Mouse (Mus musculus) intestine, embryonic 15.5 days (tissue): ENCODE data around the gene Mrgprb1. TPM values are rescaled to one million over a fixed set of nuclear protein-coding genes. Genes with fewer than 3 reads are reported as not detected.
"Not testable (repeated sequence)": the region's sequence is repeated elsewhere in the genome, so short reads cannot be mapped to it uniquely, and the experiment has no call there.

Experiments
- ATAC-seq: fragments of 200-750 bp; cut with Nextera tagmentation; 2 replicates; pipeline ENCODE4 v1.8.0; 2017; ENCODE audit warnings: moderate TSS enrichment, moderate library complexity
- H3K27ac ChIP-seq: fragments of 300-500 bp; sonication (generic); 2 replicates; pipeline ENCODE4 v1.5.1; 2015; ENCODE audit warnings: mild to moderate bottlenecking, inconsistent platforms
- H3K27me3 ChIP-seq: fragments of 300-500 bp; sonication (generic); replicated peaks from 2 replicates; pipeline ENCODE4 v1.6.1; 2015; ENCODE audit warnings: inconsistent platforms
- H3K36me3 ChIP-seq: fragments of 300-500 bp; sonication (generic); 2 replicates; pipeline ENCODE4 v1.6.1; 2015; ENCODE audit warnings: inconsistent platforms
- H3K4me1 ChIP-seq: fragments of 300-500 bp; sonication (generic); replicated peaks from 2 replicates; pipeline ENCODE4 v1.6.1; 2015; ENCODE audit warnings: inconsistent platforms
- H3K4me2 ChIP-seq: fragments of 300-500 bp; sonication (generic); replicated peaks from 2 replicates; pipeline ENCODE4 v1.6.1; 2015; ENCODE audit warnings: mild to moderate bottlenecking, inconsistent platforms
- H3K4me3 ChIP-seq: fragments of 300-500 bp; sonication (generic); replicated peaks from 2 replicates; pipeline ENCODE4 v1.5.1; 2015; ENCODE audit warnings: inconsistent platforms
- H3K9ac ChIP-seq: fragments of 300-500 bp; sonication (generic); 2 replicates; pipeline ENCODE4 v1.6.1; 2015; ENCODE audit warnings: inconsistent platforms
- H3K9me3 ChIP-seq: fragments of 300-500 bp; sonication (generic); 2 replicates; pipeline ENCODE4 v1.6.1; 2016; ENCODE audit warnings: inconsistent platforms
- WGBS: fragments of 180-500 bp; shearing (Covaris S2); methylation state at CpG from one replicate; pipeline ENCODE4 v1.1.7; 2015; 5-methylcytosine and 5-hydroxymethylcytosine counted together
- polyA plus RNA-seq: library from polyadenylated mRNA; unstranded; fragments of >200 nt; fragmentation: Nextera tagmentation; extraction: Ambion mirVana; gene quantifications from 2 replicates; pipeline ENCODE4 v1.2.1, GENCODE M21; 2015

Mrgprb1 gene
- polyA plus RNA-seq = not detected in 2 replicates

- Histone ChIP-seq H3K4me1 (no peaks in the 10 kb centered on the region), H3K4me3 (no peak within 1 kb of the TSS), H3K27ac (no peak within 1 kb of the TSS), H3K9ac (no peak within 1 kb of the TSS), H3K36me3 (no peaks in the 10 kb centered on the region), H3K4me2 (no peak within 1 kb of the TSS), H3K27me3 (no peaks in the 10 kb centered on the region), H3K9me3 (no peaks in the 10 kb centered on the region)
- WGBS = 89% methylated on average over 3 of the region's 3 CpGs
- ATAC-seq = no peak
These were observed at the start of gene Mrgprb1 for GRCm38 (mm10) chr7:48456242-48456641. Gene Mrgprb1 (minus strand): TSS chr7:48456342.

- no peak for ATAC-seq
- Histone ChIP-seq H3K4me3 (no peak within 1 kb of the TSS), H3K9me3 (no peaks in the 10 kb centered on the region)
These were observed 43.1 kb upstream of the Mrgprb1 start, which contains the start of gene Mrgprx2 for GRCm38 (mm10) chr7:48499221-48499620. Gene Mrgprx2 (minus strand): TSS chr7:48499321.

GRCm38 (mm10) chr7:48436581-48436980, 19.6 kb downstream of the Mrgprb1 start:
- no peaks in the 10 kb centered on the region for H3K36me3 ChIP-seq
- 53% methylated on average over 3 of the region's 3 CpGs for WGBS
- no peak overlapping the region for H3K9ac ChIP-seq
- ATAC-seq = no peak
- H3K4me1 ChIP-seq = no peaks in the 10 kb centered on the region
- no peak overlapping the region for H3K4me2 ChIP-seq
- H3K27ac ChIP-seq = no peak overlapping the region
- no peaks in the 10 kb centered on the region for H3K27me3 ChIP-seq
- no peaks in the 10 kb centered on the region for H3K9me3 ChIP-seq
- no peak overlapping the region for H3K4me3 ChIP-seq

More at GRCm38 (mm10) chr7:48499221-48499620, 43.1 kb upstream of the Mrgprb1 start, which contains the start of gene Mrgprx2:
- H3K36me3 ChIP-seq = no peaks in the 10 kb centered on the region
- no peak within 1 kb of the TSS for H3K27ac ChIP-seq
- no peak within 1 kb of the TSS for H3K9ac ChIP-seq
- H3K4me1 ChIP-seq = no peaks in the 10 kb centered on the region
- H3K27me3 ChIP-seq = no peaks in the 10 kb centered on the region
- H3K4me2 ChIP-seq = no peak within 1 kb of the TSS

- not testable (repeated sequence) for H3K27ac ChIP-seq, H3K9me3 ChIP-seq, ATAC-seq, H3K4me1 ChIP-seq, H3K4me3 ChIP-seq, H3K27me3 ChIP-seq, H3K4me2 ChIP-seq, H3K9ac ChIP-seq, H3K36me3 ChIP-seq
- WGBS = 77% methylated on average over 3 of the region's 3 CpGs
These were observed 20.2 kb downstream of the Mrgprb1 start for GRCm38 (mm10) chr7:48435936-48436335.

Other genes with a start within 250 kb of the Mrgprb1 start
- gene Mrgprb8, start 67.8 kb downstream of the Mrgprb1 start, polyA plus RNA-seq = not detected in 2 replicates
- gene Mrgprx2, start 43.0 kb upstream of the Mrgprb1 start, polyA plus RNA-seq = not detected in 2 replicates
- gene Mrgprb2, start 101.7 kb upstream of the Mrgprb1 start, polyA plus RNA-seq = not detected in 2 replicates
- gene Mrgprb3, start 187.5 kb upstream of the Mrgprb1 start, polyA plus RNA-seq = not detected in 2 replicates